Mouse (Mus musculus) midbrain, embryonic 15.5 days (tissue): ENCODE measurements at regions not wholly inside any gene's neighbourhood (a gene's known extent, or its start where the extent isn't known, plus 50 kb on each side); places are given as distances from the start of the nearest gene placed in this dataset.

Source experiments
- ATAC-seq: fragments of 200-750 bp; cut with Nextera tagmentation; replicated peaks from 2 replicates; pipeline ENCODE4 v1.8.0; 2017; ENCODE audit warnings: moderate TSS enrichment
- H3K27ac ChIP-seq: fragments of 300-500 bp; sonication (generic); 2 replicates; pipeline ENCODE4 v1.5.1; 2015; ENCODE audit warnings: mild to moderate bottlenecking, inconsistent platforms
- H3K27me3 ChIP-seq: fragments of 300-500 bp; sonication (generic); replicated peaks from 2 replicates; pipeline ENCODE4 v1.6.1; 2015; ENCODE audit warnings: inconsistent platforms
- H3K36me3 ChIP-seq: fragments of 300-500 bp; sonication (generic); replicated peaks from 2 replicates; pipeline ENCODE4 v1.6.1; 2015; ENCODE audit warnings: inconsistent platforms
- H3K4me1 ChIP-seq: fragments of 300-500 bp; sonication (generic); 2 replicates; pipeline ENCODE4 v1.6.1; 2015; ENCODE audit warnings: inconsistent platforms
- H3K4me2 ChIP-seq: fragments of 300-500 bp; sonication (generic); 2 replicates; pipeline ENCODE4 v1.6.1; 2015; ENCODE audit warnings: inconsistent platforms, mild to moderate bottlenecking, moderate library complexity
- H3K4me3 ChIP-seq: fragments of 300-500 bp; sonication (generic); 2 replicates; pipeline ENCODE4 v1.5.1; 2015; ENCODE audit warnings: mild to moderate bottlenecking, inconsistent platforms
- H3K9ac ChIP-seq: fragments of 300-500 bp; sonication (generic); 2 replicates; pipeline ENCODE4 v1.6.1; 2015; ENCODE audit warnings: mild to moderate bottlenecking, inconsistent platforms
- H3K9me3 ChIP-seq: fragments of 300-500 bp; sonication (generic); 2 replicates; pipeline ENCODE4 v1.6.1; 2016; ENCODE audit warnings: inconsistent platforms
- WGBS: fragments of 180-500 bp; shearing (Covaris S2); methylation state at CpG from one replicate; pipeline ENCODE4 v1.1.7; 2015; ENCODE audit warnings: mixed read lengths; 5-methylcytosine and 5-hydroxymethylcytosine counted together

- H3K4me3 ChIP-seq: no peak overlapping the region
- H3K9ac ChIP-seq: no peak overlapping the region
- no peaks in the 10 kb centered on the region for H3K9me3 ChIP-seq
- H3K4me2 ChIP-seq: 0 out of 2 replicates have a peak overlapping the region, but pooled peaks have one; percentile 18
- H3K4me1 ChIP-seq: peaks cover 14% of the 10 kb centered on the region
- no peak for ATAC-seq
- 24% methylated on average over 5 of the region's 5 CpGs for WGBS
- peak overlapping the region; percentile 53; the same call in 1 of the 2 replicates for H3K27ac ChIP-seq
- H3K27me3 ChIP-seq: peaks cover 25% of the 10 kb centered on the region
- H3K36me3 ChIP-seq: no peaks in the 10 kb centered on the region
Observed at GRCm38 (mm10) chr6:99985322-99985721, 259.1 kb upstream of the Prok2 start.

- H3K36me3 ChIP-seq: no peaks in the 10 kb centered on the region
- no peak overlapping the region for H3K4me3 ChIP-seq
- ATAC-seq: no peak
- peaks cover 14% of the 10 kb centered on the region for H3K4me1 ChIP-seq
- whole genome bisulfite sequencing: 6% methylated on average over 10 of the region's 10 CpGs
- peaks cover 25% of the 10 kb centered on the region for H3K27me3 ChIP-seq
- H3K4me2 ChIP-seq: 0 out of 2 replicates have a peak overlapping the region, but pooled peaks have one; percentile 18
- H3K27ac ChIP-seq: peak overlapping the region; percentile 53; the same call in 1 of the 2 replicates
- no peaks in the 10 kb centered on the region for H3K9me3 ChIP-seq
- H3K9ac ChIP-seq: no peak overlapping the region
Observed at GRCm38 (mm10) chr6:99984856-99985224, 258.6 kb upstream of the Prok2 start.

GRCm38 (mm10) chr6:99984057-99984855, 258.1 kb upstream of the Prok2 start:
- peaks cover 25% of the 10 kb centered on the region for H3K27me3 ChIP-seq
- peak overlapping the region; percentile 53; the same call in 1 of the 2 replicates for H3K27ac ChIP-seq
- no peaks in the 10 kb centered on the region for H3K9me3 ChIP-seq
- ATAC-seq: no peak
- no peaks in the 10 kb centered on the region for H3K36me3 ChIP-seq
- H3K4me2 ChIP-seq: 0 out of 2 replicates have a peak overlapping the region, but pooled peaks have one; percentile 18
- 7% methylated on average over 7 of the region's 7 CpGs for WGBS
- H3K4me3 ChIP-seq: no peak overlapping the region
- peaks cover 14% of the 10 kb centered on the region for H3K4me1 ChIP-seq
- no peak overlapping the region for H3K9ac ChIP-seq

- Histone ChIP-seq H3K4me2 (no peak overlapping the region), H3K27me3 (peaks cover 3% of the 10 kb centered on the region), H3K27ac (no peak overlapping the region), H3K36me3 (no peaks in the 10 kb centered on the region), H3K4me1 (peaks cover 7% of the 10 kb centered on the region), H3K4me3 (no peak overlapping the region), H3K9me3 (no peaks in the 10 kb centered on the region), H3K9ac (no peak overlapping the region)
- peak; percentile 71; the same call in 1 of the 2 replicates for ATAC-seq
- 4% methylated on average over 5 of the region's 5 CpGs for WGBS
Observed at GRCm38 (mm10) chr6:99979614-99980013, 253.4 kb upstream of the Prok2 start.

GRCm38 (mm10) chr6:99978164-99978746, 252.1 kb upstream of the Prok2 start:
- Histone ChIP-seq H3K27me3 (peaks cover 3% of the 10 kb centered on the region; the same call in 1 of the 2 replicates), H3K4me2 (no peak overlapping the region), H3K4me1 (peaks cover 4% of the 10 kb centered on the region; the same call in 1 of the 2 replicates), H3K36me3 (no peaks in the 10 kb centered on the region), H3K9ac (no peak overlapping the region), H3K4me3 (no peak overlapping the region), H3K27ac (no peak overlapping the region), H3K9me3 (no peaks in the 10 kb centered on the region)
- 59% methylated on average over 6 of the region's 6 CpGs for WGBS
- ATAC-seq: no peak

- no peak for ATAC-seq
- no peak overlapping the region for H3K4me3 ChIP-seq
- no peaks in the 10 kb centered on the region for H3K9me3 ChIP-seq
- no peak overlapping the region for H3K9ac ChIP-seq
- H3K36me3 ChIP-seq: no peaks in the 10 kb centered on the region
- H3K4me2 ChIP-seq: no peak overlapping the region
- H3K4me1 ChIP-seq: peaks cover 7% of the 10 kb centered on the region; the same call in 1 of the 2 replicates
- peaks cover 3% of the 10 kb centered on the region; the same call in 1 of the 2 replicates for H3K27me3 ChIP-seq
- no peak overlapping the region for H3K27ac ChIP-seq
- WGBS: 77% methylated on average over 5 of the region's 5 CpGs
Observed at GRCm38 (mm10) chr6:99976144-99976543, 250.0 kb upstream of the Prok2 start.

GRCm38 (mm10) chr6:99975486-99975885, 249.3 kb upstream of the Prok2 start:
- H3K9me3 ChIP-seq: no peaks in the 10 kb centered on the region
- H3K27ac ChIP-seq: no peak overlapping the region
- H3K9ac ChIP-seq: no peak overlapping the region
- no peaks in the 10 kb centered on the region for H3K36me3 ChIP-seq
- ATAC-seq: no peak
- 87% methylated on average over 7 of the region's 7 CpGs for WGBS
- H3K4me3 ChIP-seq: no peak overlapping the region
- no peak overlapping the region for H3K4me2 ChIP-seq
- peaks cover 3% of the 10 kb centered on the region; the same call in 1 of the 2 replicates for H3K27me3 ChIP-seq
- H3K4me1 ChIP-seq: peaks cover 7% of the 10 kb centered on the region; the same call in 1 of the 2 replicates

GRCm38 (mm10) chr6:99974464-99974863, 248.3 kb upstream of the Prok2 start:
- no peaks in the 10 kb centered on the region for H3K36me3 ChIP-seq
- H3K9ac ChIP-seq: no peak overlapping the region
- peaks cover 3% of the 10 kb centered on the region; the same call in 1 of the 2 replicates for H3K27me3 ChIP-seq
- peaks cover 7% of the 10 kb centered on the region; the same call in 1 of the 2 replicates for H3K4me1 ChIP-seq
- no peaks in the 10 kb centered on the region for H3K9me3 ChIP-seq
- no peak overlapping the region for H3K4me3 ChIP-seq
- no peak overlapping the region for H3K27ac ChIP-seq
- no peak for ATAC-seq
- no peak overlapping the region for H3K4me2 ChIP-seq
- WGBS: 83% methylated on average over 4 of the region's 4 CpGs

GRCm38 (mm10) chr6:99971376-99971775, 245.2 kb upstream of the Prok2 start:
- H3K4me3 ChIP-seq: no peak overlapping the region
- H3K36me3 ChIP-seq: no peaks in the 10 kb centered on the region
- H3K9ac ChIP-seq: no peak overlapping the region
- peak overlapping the region; percentile 14; the same call in 1 of the 2 replicates for H3K27ac ChIP-seq
- 43% methylated on average over 9 of the region's 9 CpGs for WGBS
- H3K4me1 ChIP-seq: 0 out of 2 replicates have a peak, but pooled peaks cover 6% of the 10 kb centered on the region
- H3K27me3 ChIP-seq: peaks cover 3% of the 10 kb centered on the region; the same call in 1 of the 2 replicates
- ATAC-seq: peak; percentile 61; the same call in 1 of the 2 replicates
- no peak overlapping the region for H3K4me2 ChIP-seq
- H3K9me3 ChIP-seq: no peaks in the 10 kb centered on the region

- Histone ChIP-seq H3K9me3 (no peaks in the 10 kb centered on the region), H3K9ac (no peak overlapping the region), H3K4me2 (no peak overlapping the region), H3K4me3 (no peak overlapping the region), H3K36me3 (no peaks in the 10 kb centered on the region), H3K27me3 (no peaks in the 10 kb centered on the region), H3K4me1 (0 out of 2 replicates have a peak, but pooled peaks cover 12% of the 10 kb centered on the region), H3K27ac (no peak overlapping the region)
- ATAC-seq: peak; percentile 81; the same call in 1 of the 2 replicates
- WGBS: 45% methylated on average over 5 of the region's 5 CpGs
Observed at GRCm38 (mm10) chr6:99968889-99969288, 242.7 kb upstream of the Prok2 start.

GRCm38 (mm10) chr6:99967465-99967864, 241.3 kb upstream of the Prok2 start:
- no peaks in the 10 kb centered on the region for H3K27me3 ChIP-seq
- 0 out of 2 replicates have a peak, but pooled peaks have one; percentile 30 for ATAC-seq
- H3K9ac ChIP-seq: no peak overlapping the region
- H3K4me2 ChIP-seq: no peak overlapping the region
- no peak overlapping the region for H3K27ac ChIP-seq
- H3K4me3 ChIP-seq: no peak overlapping the region
- H3K9me3 ChIP-seq: no peaks in the 10 kb centered on the region
- WGBS: 71% methylated on average over 6 of the region's 6 CpGs
- H3K4me1 ChIP-seq: 0 out of 2 replicates have a peak, but pooled peaks cover 12% of the 10 kb centered on the region
- H3K36me3 ChIP-seq: no peaks in the 10 kb centered on the region

- 52% methylated on average over 3 of the region's 3 CpGs for WGBS
- H3K4me3 ChIP-seq: no peak overlapping the region
- H3K9ac ChIP-seq: no peak overlapping the region
- no peak overlapping the region for H3K4me2 ChIP-seq
- no peak overlapping the region for H3K27ac ChIP-seq
- no peaks in the 10 kb centered on the region for H3K36me3 ChIP-seq
- no peaks in the 10 kb centered on the region for H3K9me3 ChIP-seq
- no peaks in the 10 kb centered on the region for H3K27me3 ChIP-seq
- 0 out of 2 replicates have a peak, but pooled peaks have one; percentile 43 for ATAC-seq
- H3K4me1 ChIP-seq: 0 out of 2 replicates have a peak, but pooled peaks cover 9% of the 10 kb centered on the region
Observed at GRCm38 (mm10) chr6:99964540-99964939, 238.3 kb upstream of the Prok2 start.
